ENCODE assay signal across 8 mouse cellular contexts in genomic region chr11:62602619-62603311, GRCm38 (mm10). TPM values are rescaled to one million over a fixed set of nuclear protein-coding genes. Genes with fewer than 3 reads are reported as not detected.
DNase-seq lines count a peak whose midpoint lies in the region; ATAC-seq lines count a peak whose summit lies in the region.

No protein-coding gene starts in this region.

- peak overlapping the region; percentile 94 for H3K27ac ChIP-seq in hindbrain, embryonic 15.5 days (replicated peaks)

- H3K36me3 ChIP-seq in hindbrain, embryonic 15.5 days: peaks cover 31% of the 10 kb centered on the region

- H3K9me3 ChIP-seq in hindbrain, embryonic 15.5 days: no peaks in the 10 kb centered on the region

- H3K4me1 ChIP-seq in hindbrain, embryonic 15.5 days (replicated peaks): peaks cover 46% of the 10 kb centered on the region

- H3K9ac ChIP-seq in hindbrain, embryonic 15.5 days: peak overlapping the region; percentile 97

- H3K4me2 ChIP-seq in hindbrain, embryonic 15.5 days: peak overlapping the region; percentile 78

- peak overlapping the region; percentile 75 for H3K4me3 ChIP-seq in hindbrain, embryonic 15.5 days

- peak; percentile 98 for DNase-seq in R1 (ENCODE audit: low read depth, low spot score)
- peak; percentile 98 for DNase-seq in cerebellum, postnatal 25 days
- peak; percentile 94 to 96 for DNase-seq in frontal cortex, postnatal 25 days (ENCODE audit: low spot score in 2 of 2)
- DNase-seq in left cerebral cortex, adult 11 months (ENCODE audit: low spot score): peak; percentile 96
- DNase-seq in lung, postnatal 4 days: peak; percentile 98 to 99
- peak; percentile 96 for DNase-seq in retina, postnatal 7 days (ENCODE audit: low read depth, low spot score)
- DNase-seq in urinary bladder, adult 2 months (ENCODE audit: low spot score): peak; percentile 93

- no peaks in the 10 kb centered on the region for H3K27me3 ChIP-seq in hindbrain, embryonic 15.5 days

- ATAC-seq in hindbrain, embryonic 15.5 days (ENCODE audit: low FRiP score, low read depth): peak; percentile 96

- WGBS in hindbrain, embryonic 15.5 days: under 1% methylated on average over 58 of the region's 58 CpGs

RNA-seq across cellular contexts. Expression of gene Trpv2, which starts 28.5 kb away (rescaled TPM):
- polyA plus RNA-seq in hindbrain, embryonic 15.5 days (2015; fragmentation: Nextera tagmentation; extraction: Ambion mirVana): 30.9 and 31.2 TPM in 2 replicates
- 52.6 and 62.0 TPM in 2 replicates for polyA plus RNA-seq in urinary bladder, adult 2 months (2012; rRNA removed)

RNA-seq across cellular contexts. Expression of gene Lrrc75a, which starts 45.6 kb away (rescaled TPM):
- 12.4 and 12.9 TPM in 2 replicates for polyA plus RNA-seq in hindbrain, embryonic 15.5 days (2015; fragmentation: Nextera tagmentation; extraction: Ambion mirVana)
- polyA plus RNA-seq in urinary bladder, adult 2 months (2012; rRNA removed): 14.0 and 15.4 TPM in 2 replicates

RNA-seq across cellular contexts. Expression of gene Mmgt2, which starts 45.7 kb away (rescaled TPM):
- polyA plus RNA-seq in hindbrain, embryonic 15.5 days (2015; fragmentation: Nextera tagmentation; extraction: Ambion mirVana): 23.7 and 26.4 TPM in 2 replicates
- 73.5 and 89.4 TPM in 2 replicates for polyA plus RNA-seq in urinary bladder, adult 2 months (2012; rRNA removed)

RNA-seq across cellular contexts. Expression of gene Ubb, which starts 51.8 kb away (rescaled TPM):
- 4,365 and 4,386 TPM in 2 replicates for polyA plus RNA-seq in hindbrain, embryonic 15.5 days (2015; fragmentation: Nextera tagmentation; extraction: Ambion mirVana)
- 2,108 and 2,141 TPM in 2 replicates for polyA plus RNA-seq in urinary bladder, adult 2 months (2012; rRNA removed)

Comparison
In these comparisons a context has a peak if more than half of its experiments do, and no peak if none do; other contexts are left out.
1. Peak in every context shown above with its lines: DNase-seq, ATAC-seq, H3K4me3 ChIP-seq and H3K27ac ChIP-seq.